Mouse (Mus musculus): ENCODE data around the gene Syf2.

DNA sequence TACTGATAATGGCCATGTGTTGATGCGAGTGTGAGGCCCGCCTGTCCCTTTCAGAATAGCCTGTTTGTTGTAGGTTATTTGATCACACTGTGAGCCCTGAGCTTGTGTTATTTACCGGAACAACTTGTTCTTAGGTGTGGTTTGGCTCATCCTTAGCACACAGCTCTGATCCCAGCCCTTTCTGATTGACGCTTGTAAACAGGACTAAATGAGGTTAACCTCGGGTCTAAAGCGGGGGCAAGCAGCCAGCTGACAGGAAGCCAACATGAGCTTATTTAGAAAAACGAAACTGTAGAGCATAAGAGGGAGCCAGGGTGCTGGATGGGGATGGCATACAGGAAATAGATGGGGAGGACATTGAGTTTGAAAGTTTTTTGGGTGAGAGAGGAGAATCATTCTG lies 12.3 kb upstream of the Syf2 start:
- TF ChIP-seq CTCF (IDR thresholded peaks at IDR 0.05; ENCODE audit: control insufficient read depth, insufficient read depth, insufficient replicate concordance, low read depth, low read length) (no peak), POLR2A (IDR thresholded peaks at IDR 0.05; ENCODE audit: control insufficient read depth, low read depth, low read length) (no peak)
